Mouse (Mus musculus) ES-E14 (cell line): ENCODE measurements at regions not wholly inside any gene's neighbourhood (a gene's known extent, or its start where the extent isn't known, plus 50 kb on each side); places are given as distances from the start of the nearest gene placed in this dataset.

Experiments used
- CHD2 ChIP-seq: IDR thresholded peaks from 2 replicates; pipeline ENCODE4 v1.6.1; 2014; ENCODE audit warnings: mild to moderate bottlenecking, low read depth, low read length, inconsistent platforms
- HCFC1 ChIP-seq: IDR thresholded peaks from 2 replicates; pipeline ENCODE4 v1.6.1; 2012; ENCODE audit warnings: low read length, inconsistent platforms, borderline replicate concordance; ENCODE audit not compliant: insufficient read depth
- MAFK ChIP-seq: IDR thresholded peaks from 2 replicates; pipeline ENCODE4 v1.6.1; 2014; ENCODE audit warnings: mild to moderate bottlenecking, low read depth, low read length, inconsistent platforms; ENCODE audit not compliant: insufficient read depth
- ZC3H11A ChIP-seq: IDR thresholded peaks from 2 replicates; pipeline ENCODE4 v1.6.1; 2012; ENCODE audit warnings: low read depth, mild to moderate bottlenecking, inconsistent platforms, low read length, borderline replicate concordance
- ZNF384 ChIP-seq: IDR thresholded peaks from 2 replicates; pipeline ENCODE4 v1.6.1; 2012; ENCODE audit warnings: low read depth, low read length, inconsistent platforms

GRCm38 (mm10) chr11:90807343-90807742, 119.2 kb upstream of the Tom1l1 start:
- TF ChIP-seq MAFK = no peak
- TF ChIP-seq ZC3H11A = no peak
- TF ChIP-seq ZNF384 = no peak
- no peak for TF ChIP-seq HCFC1
- no peak for TF ChIP-seq CHD2
